Mouse (Mus musculus) cerebellum, adult 2 months (tissue): ENCODE measurements around the gene Grin2d.

ENCODE experiments used
- CTCF ChIP-seq: fragments of 200-500 bp; IDR thresholded peaks from 2 replicates; pipeline ENCODE4 v1.5.1; 2011; ENCODE audit warnings: low read depth, mild to moderate bottlenecking, control low read depth, low read length, moderate library complexity, borderline replicate concordance; ENCODE audit not compliant: insufficient read depth
- POLR2A ChIP-seq: fragments of 200-500 bp; IDR thresholded peaks from 2 replicates; pipeline ENCODE4 v1.6.1; 2011; ENCODE audit warnings: low read length, control low read depth, borderline replicate concordance; ENCODE audit not compliant: insufficient read depth

- TF ChIP-seq POLR2A (no peak), CTCF (no peak)
Measured at GRCm38 (mm10) chr7:45869107-45869670, 9.0 kb downstream of the Grin2d start.
